Mouse (Mus musculus): ENCODE data around the gene Slit3. TPM values are rescaled to one million over a fixed set of nuclear protein-coding genes. Genes with fewer than 3 reads are reported as not detected.

The Slit3 gene
- total and polyA plus RNA-seq, 3 experiments, result 0.55 to 4.8 (median 2.8) TPM

DNA sequence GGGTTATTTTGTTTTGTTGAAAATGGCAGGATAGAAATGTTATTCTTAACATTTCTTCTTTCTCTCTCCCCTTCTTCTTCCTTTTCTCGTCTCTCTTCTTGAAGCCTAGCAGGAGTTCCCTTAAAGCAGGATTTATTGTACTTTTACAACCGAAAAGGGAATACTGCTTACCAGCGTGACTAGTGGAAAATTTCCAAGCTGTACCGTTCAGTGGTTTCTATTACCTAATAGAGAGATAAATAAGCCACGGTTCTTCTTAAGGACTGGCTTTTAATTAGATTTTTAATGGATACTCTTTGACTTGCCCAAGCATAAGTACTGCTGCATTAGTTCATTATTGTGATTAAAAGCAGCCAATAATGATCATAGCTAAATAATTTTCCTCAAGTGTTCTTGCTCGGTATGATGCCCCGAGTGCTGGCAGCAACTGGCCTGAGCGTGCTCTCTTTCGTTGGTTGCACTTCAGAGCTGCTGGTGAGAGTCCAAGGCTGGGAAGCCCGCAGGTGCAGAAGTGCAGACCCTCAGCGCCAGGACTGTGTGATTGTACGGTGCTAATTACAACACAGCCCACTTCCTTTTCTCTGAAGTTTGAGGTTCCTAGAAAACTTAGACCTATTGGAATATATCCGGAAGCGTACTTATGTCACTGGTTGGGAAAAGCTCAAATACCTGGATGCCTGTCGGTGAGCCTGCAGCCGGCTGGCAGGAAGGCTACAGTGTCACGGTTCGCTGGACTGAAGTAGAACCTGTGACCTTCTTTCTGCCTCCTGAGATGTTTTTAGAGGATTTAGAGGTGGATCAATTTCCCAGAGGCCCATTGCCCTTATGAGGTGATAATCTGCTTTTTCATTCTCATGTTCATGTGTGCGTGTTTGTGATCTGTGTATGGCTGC, 217.1 kb downstream of the Slit3 start:
- Histone ChIP-seq H3K79me2 (replicated peaks; ENCODE audit: control insufficient read depth, extremely low read depth, insufficient read depth, poor library complexity, severe bottlenecking) (no peaks in the 10 kb centered on the region), H3K4me2 (ENCODE audit: insufficient read depth, low read depth, poor library complexity, severe bottlenecking) (no peak overlapping the region), H3K4me1 (ENCODE audit: control insufficient read depth in 1 of 2, insufficient read depth in 2 of 2) (peaks cover 0 to 5% of the 10 kb centered on the region in 2 experiments; a peak in 1 of 4 replicates), H3K9me3 (replicated peaks; ENCODE audit: low read length) (no peaks in the 10 kb centered on the region), H3K27me3 (replicated peaks) (peaks cover 5% of the 10 kb centered on the region), H3K27ac (ENCODE audit: insufficient read depth, low read depth) (no peak overlapping the region), H3K4me3 (replicated peaks in 1 of 3; ENCODE audit: low read depth in 2 of 3, low read length in 2 of 3, poor library complexity in 1 of 3) (no peak overlapping the region), H3K9ac (ENCODE audit: insufficient read depth, low read depth) (no peak overlapping the region), H3K36me3 (replicated peaks in 1 of 2; ENCODE audit: control insufficient read depth in 1 of 2, insufficient read depth in 1 of 2, low read length in 1 of 2) (no peaks in the 10 kb centered on the region)
- TF ChIP-seq TBP (conservative IDR thresholded peaks at IDR 0.05; ENCODE audit: low read depth, low read length) (no peak), NRF1 (IDR thresholded peaks at IDR 0.05; ENCODE audit: low read depth, low read length) (no peak), MXI1 (IDR thresholded peaks at IDR 0.05; ENCODE audit: low read depth, low read length) (no peak), SMC3 (IDR thresholded peaks at IDR 0.05; ENCODE audit: low read depth, low read length) (no peak), MAX (IDR thresholded peaks at IDR 0.05; ENCODE audit: low read length) (no peak), SIN3A (IDR thresholded peaks at IDR 0.05; ENCODE audit: low read length) (no peak), JUN (IDR thresholded peaks at IDR 0.05; ENCODE audit: insufficient read depth, low read depth, low read length) (no peak), NELFE (IDR thresholded peaks at IDR 0.05; ENCODE audit: low read depth, low read length) (no peak), KAT2A (IDR thresholded peaks at IDR 0.05; ENCODE audit: insufficient replicate concordance, low read length) (no peak), E2F4 (IDR thresholded peaks at IDR 0.05; ENCODE audit: insufficient replicate concordance, low read depth, low read length) (no peak)
- dilution Hi-C loops (cut with MboI; ENCODE audit: extremely low pct_ligation_motif_present, extremely low pct_unique_long_range_greater_than_20kb, low sequenced_read_pairs), result no loop called here
- in situ Hi-C loops (cut with MboI; ENCODE audit: low pct_ligation_motif_present, low pct_unique_long_range_greater_than_20kb, low sequenced_read_pairs), result no loop called here
- no peak for DNase-seq (ENCODE audit: extremely low read depth)

DNA sequence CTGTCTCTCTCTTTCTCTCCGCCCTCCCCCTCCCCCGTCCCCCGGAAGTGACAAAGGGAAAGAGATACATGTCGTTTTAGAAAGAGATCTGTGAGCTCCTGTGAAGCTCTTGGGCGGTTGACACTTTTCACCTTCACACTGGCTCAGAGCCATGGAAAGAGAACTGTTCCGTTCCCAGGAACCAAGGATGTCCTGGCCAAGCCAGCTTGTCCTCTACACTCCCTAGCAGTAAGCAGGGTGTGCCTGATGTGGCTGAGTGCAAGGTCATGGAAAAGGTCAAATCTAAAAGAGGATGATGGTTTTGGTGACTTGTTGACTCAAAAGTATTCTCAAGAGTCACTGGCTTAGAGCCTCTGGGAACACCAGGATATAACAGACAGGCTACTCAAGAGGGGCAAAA, 219.7 kb downstream of the Slit3 start:
- H3K9me3 ChIP-seq (replicated peaks; ENCODE audit: low read length), result no peaks in the 10 kb centered on the region
- dilution Hi-C loops (cut with MboI; ENCODE audit: extremely low pct_ligation_motif_present, extremely low pct_unique_long_range_greater_than_20kb, low sequenced_read_pairs), result no loop called here
- no peaks in the 10 kb centered on the region for H3K36me3 ChIP-seq (replicated peaks in 1 of 2; ENCODE audit: control insufficient read depth in 1 of 2, insufficient read depth in 1 of 2, low read length in 1 of 2)
- no peak for TF ChIP-seq UBTF (IDR thresholded peaks at IDR 0.05; ENCODE audit: low read depth, low read length)
- no peak for TF ChIP-seq SMC3 (IDR thresholded peaks at IDR 0.05; ENCODE audit: low read depth, low read length)
- no peak for TF ChIP-seq SIN3A (IDR thresholded peaks at IDR 0.05; ENCODE audit: low read length)
- no peak for TF ChIP-seq RAD21 (IDR thresholded peaks at IDR 0.05; ENCODE audit: low read depth, low read length)
- TF ChIP-seq IRF4 (IDR thresholded peaks at IDR 0.05; ENCODE audit: low read depth, low read length), result no peak
- no peak for TF ChIP-seq KAT2A (IDR thresholded peaks at IDR 0.05; ENCODE audit: insufficient replicate concordance, low read length)
- TF ChIP-seq ZKSCAN1 (IDR thresholded peaks at IDR 0.05; ENCODE audit: borderline replicate concordance, low read depth, low read length), result no peak
- TF ChIP-seq TCF12 (IDR thresholded peaks at IDR 0.05; ENCODE audit: low read depth, low read length), result no peak
- no peak for TF ChIP-seq JUN (IDR thresholded peaks at IDR 0.05; ENCODE audit: insufficient read depth, low read depth, low read length)
- TF ChIP-seq MAFK (IDR thresholded peaks at IDR 0.05; ENCODE audit: insufficient replicate concordance, low read length), result no peak
- no peak for TF ChIP-seq PAX5 (IDR thresholded peaks at IDR 0.05; ENCODE audit: low read length)
- no peak for TF ChIP-seq NELFE (IDR thresholded peaks at IDR 0.05; ENCODE audit: low read depth, low read length)
- no peak for TF ChIP-seq CHD2 (IDR thresholded peaks at IDR 0.05; ENCODE audit: low read length)
- TF ChIP-seq E2F4 (IDR thresholded peaks at IDR 0.05; ENCODE audit: insufficient replicate concordance, low read depth, low read length), result no peak
- TF ChIP-seq MEF2A (IDR thresholded peaks at IDR 0.05; ENCODE audit: borderline replicate concordance, low read depth, low read length), result no peak
- no peak for TF ChIP-seq HCFC1 (IDR thresholded peaks at IDR 0.05; ENCODE audit: low read depth, low read length)
- TF ChIP-seq USF1 (IDR thresholded peaks at IDR 0.05; ENCODE audit: low read depth, low read length), result no peak
- no peak for TF ChIP-seq MYC (IDR thresholded peaks at IDR 0.05; ENCODE audit: low read depth, low read length)
- in situ Hi-C loops (cut with MboI; ENCODE audit: low pct_ligation_motif_present, low pct_unique_long_range_greater_than_20kb, low sequenced_read_pairs), result no loop called here
- 0 out of 2 replicates have a peak overlapping the region, but pooled peaks have one; percentile 7 for H3K4me2 ChIP-seq (ENCODE audit: insufficient read depth, low read depth, poor library complexity, severe bottlenecking)
- H3K4me1 ChIP-seq (ENCODE audit: control insufficient read depth in 1 of 2, insufficient read depth in 2 of 2), result peaks cover 0 to 5% of the 10 kb centered on the region in 2 experiments; a peak in 1 of 4 replicates
- no peaks in the 10 kb centered on the region for H3K79me2 ChIP-seq (replicated peaks; ENCODE audit: control insufficient read depth, extremely low read depth, insufficient read depth, poor library complexity, severe bottlenecking)
- no peak for DNase-seq (ENCODE audit: extremely low read depth)
- H3K27ac ChIP-seq (ENCODE audit: insufficient read depth, low read depth), result no peak overlapping the region
- H3K27me3 ChIP-seq (replicated peaks), result peaks cover 2% of the 10 kb centered on the region
- H3K9ac ChIP-seq (ENCODE audit: insufficient read depth, low read depth), result no peak overlapping the region
- no peak overlapping the region for H3K4me3 ChIP-seq (replicated peaks in 1 of 3; ENCODE audit: low read depth in 2 of 3, low read length in 2 of 3, poor library complexity in 1 of 3)
